Mouse (Mus musculus) heart, embryonic 11.5 days (tissue): Measurements from ENCODE around the gene Cmbl. TPM values are rescaled to one million over a fixed set of nuclear protein-coding genes. Genes with fewer than 3 reads are reported as not detected.

ENCODE experiments used
- ATAC-seq: fragments of 200-750 bp; cut with Nextera tagmentation; replicated peaks from 2 replicates; pipeline ENCODE4 v1.8.0; 2017; ENCODE audit warnings: moderate library complexity; ENCODE audit not compliant: insufficient number of reproducible peaks, low FRiP score, low TSS enrichment
- H3K27ac ChIP-seq: fragments of 300-500 bp; sonication (generic); 2 replicates; pipeline ENCODE4 v1.5.1; 2014; ENCODE audit warnings: mild to moderate bottlenecking, low read depth, low read length
- H3K27me3 ChIP-seq: fragments of 300-500 bp; sonication (generic); 2 replicates; pipeline ENCODE4 v1.6.1; 2014; ENCODE audit warnings: mild to moderate bottlenecking, low read length, mixed read lengths; ENCODE audit not compliant: control insufficient read depth, insufficient read depth
- H3K36me3 ChIP-seq: fragments of 300-500 bp; sonication (generic); 2 replicates; pipeline ENCODE4 v1.6.1; 2014; ENCODE audit warnings: mild to moderate bottlenecking, low read length, moderate library complexity, mixed read lengths; ENCODE audit not compliant: control insufficient read depth, insufficient read depth
- H3K4me1 ChIP-seq: fragments of 300-500 bp; sonication (generic); 2 replicates; pipeline ENCODE4 v1.6.1; 2014; ENCODE audit warnings: low read length; ENCODE audit not compliant: control insufficient read depth, insufficient read depth
- H3K4me2 ChIP-seq: fragments of 300-500 bp; sonication (generic); 2 replicates; pipeline ENCODE4 v1.6.1; 2014; ENCODE audit warnings: mild to moderate bottlenecking, moderate library complexity
- H3K4me3 ChIP-seq: fragments of 300-500 bp; sonication (generic); 2 replicates; pipeline ENCODE4 v1.5.1; 2014; ENCODE audit warnings: low read depth, low read length
- H3K9ac ChIP-seq: fragments of 300-500 bp; sonication (generic); 2 replicates; pipeline ENCODE4 v1.6.1; 2014; ENCODE audit warnings: mild to moderate bottlenecking, low read depth, low read length, moderate library complexity
- H3K9me3 ChIP-seq: fragments of 300-500 bp; sonication (generic); replicated peaks from 2 replicates; pipeline ENCODE4 v1.6.1; 2016; ENCODE audit warnings: low read length; ENCODE audit not compliant: control insufficient read depth
- WGBS: fragments of 180-500 bp; shearing (Covaris S2); extraction: QIAGEN DNeasy Blood & Tissue Kit; methylation state at CpG from one replicate; pipeline ENCODE4 v1.1.7; 2014; ENCODE audit not compliant: insufficient replicate concordance; 5-methylcytosine and 5-hydroxymethylcytosine counted together
- polyA plus RNA-seq: library from polyadenylated mRNA; unstranded; fragments of >200 nt; fragmentation: Nextera tagmentation; extraction: Ambion mirVana; gene quantifications from 2 replicates; pipeline ENCODE4 v1.2.1, GENCODE M21; 2014

Gene Cmbl
- polyA plus RNA-seq, 1 experiment from 2014 or later, result 6.6 TPM

DNA sequence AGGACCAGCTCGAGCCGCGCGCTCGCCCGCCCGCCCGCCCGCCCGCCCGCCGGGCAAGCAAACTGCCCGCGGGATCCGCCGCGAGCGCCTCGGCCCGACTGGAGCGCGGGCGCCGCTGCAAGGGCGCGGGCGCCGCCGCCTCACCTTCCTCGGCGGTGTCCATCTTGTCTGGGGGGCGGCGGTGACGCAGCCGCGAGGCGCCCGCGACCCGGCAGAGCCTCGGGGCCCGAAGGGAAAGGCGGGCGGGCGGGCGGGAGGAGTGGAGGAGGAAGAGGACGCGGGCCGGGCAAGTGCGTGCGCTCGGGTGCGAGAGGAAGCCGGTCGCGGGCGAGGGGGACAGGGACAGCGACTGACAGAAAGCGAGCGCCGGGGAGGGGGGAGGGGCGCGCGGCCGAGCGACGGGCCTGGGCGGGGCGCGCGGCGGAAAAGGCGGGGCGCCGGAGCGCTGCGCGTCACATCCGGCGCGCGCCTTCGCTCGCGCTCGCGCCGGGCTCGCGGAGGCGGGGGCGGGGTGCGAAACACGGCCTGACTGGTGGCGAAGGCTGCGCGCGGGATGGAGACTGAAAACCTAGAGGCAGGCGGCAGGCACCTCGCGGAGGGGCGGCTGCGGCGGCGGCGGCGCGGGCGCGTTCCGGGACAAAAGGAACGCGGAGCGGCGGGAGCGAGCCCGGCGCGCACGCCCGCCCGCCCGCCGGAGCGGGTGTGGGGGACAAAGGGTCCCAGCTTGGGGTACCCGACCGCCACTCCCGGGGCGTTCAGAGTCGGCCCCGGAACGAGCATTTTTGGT, 34.3 kb upstream of the Cmbl start, which contains the start of gene March6:
Gene March6, minus strand, starts transcription at position 395 of the 787 bp plus-strand sequence.
- WGBS, result under 1% methylated on average over 95 of the region's 132 CpGs
- Histone ChIP-seq H3K4me2 (peak within 1 kb of the TSS; percentile 80), H3K4me1 (peaks cover 7% of the 10 kb centered on the region)

DNA sequence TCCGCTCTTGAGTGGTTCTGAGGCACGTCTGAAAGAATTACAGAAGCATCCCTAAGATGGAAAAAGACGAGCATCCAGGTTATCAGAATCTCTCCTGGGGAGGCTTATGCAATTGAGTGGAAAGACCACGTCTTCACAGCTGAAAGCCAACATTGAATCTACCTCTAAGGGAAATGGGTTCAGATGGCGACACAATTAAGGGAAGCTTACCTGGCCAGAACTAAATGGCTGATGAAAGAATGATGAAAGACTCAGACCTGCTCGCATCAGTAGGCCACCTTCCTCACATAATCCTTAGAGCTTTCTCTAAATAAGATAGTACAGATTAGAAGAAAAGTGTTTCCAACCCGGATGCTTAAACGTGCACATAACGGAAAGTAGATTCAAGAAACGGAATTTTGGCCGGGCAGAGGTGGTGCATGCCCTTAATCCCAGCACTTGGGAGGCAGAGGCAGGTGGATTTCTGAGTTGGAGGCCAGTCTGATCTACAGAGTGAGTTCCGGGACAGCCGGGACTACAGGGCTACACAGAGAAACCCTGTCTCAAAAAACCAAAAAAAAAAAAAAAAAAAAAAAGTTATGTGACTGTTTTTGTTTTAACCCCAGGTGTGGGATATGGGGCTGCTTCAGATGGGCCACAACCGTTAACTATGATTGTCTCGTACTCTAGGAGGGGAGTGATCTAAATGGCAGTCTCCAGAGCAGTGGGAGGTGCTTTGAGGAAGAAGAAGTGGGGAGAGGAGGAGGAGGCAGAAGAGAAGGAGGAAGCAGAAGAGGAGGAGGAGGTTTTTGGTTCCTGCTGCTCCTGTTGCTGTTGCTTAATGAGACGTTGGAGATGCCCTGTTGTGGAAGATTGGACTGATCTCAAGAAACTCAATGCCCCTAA, 33.5 kb upstream of the Cmbl start:
- no peaks in the 10 kb centered on the region for H3K36me3 ChIP-seq
- H3K27me3 ChIP-seq, result no peaks in the 10 kb centered on the region
- peak overlapping the region; percentile 65 for H3K4me2 ChIP-seq
- peaks cover 12% of the 10 kb centered on the region for H3K4me1 ChIP-seq
- peak overlapping the region; percentile 95 for H3K9ac ChIP-seq
- H3K27ac ChIP-seq, result peak overlapping the region; percentile 99
- no peaks in the 10 kb centered on the region for H3K9me3 ChIP-seq
- WGBS, result 19% methylated on average over 16 of the region's 16 CpGs
- ATAC-seq, result no peak
- peak overlapping the region; percentile 97 for H3K4me3 ChIP-seq

More for the DNA sequence above, 34.3 kb upstream of the Cmbl start, which contains the start of gene March6:
- Histone ChIP-seq H3K9ac (peak within 1 kb of the TSS; percentile 95), H3K27ac (peak within 1 kb of the TSS; percentile 99), H3K27me3 (no peaks in the 10 kb centered on the region), H3K4me3 (peak within 1 kb of the TSS; percentile 97), H3K9me3 (no peaks in the 10 kb centered on the region), H3K36me3 (no peaks in the 10 kb centered on the region)
- ATAC-seq, result peak; percentile 93

DNA sequence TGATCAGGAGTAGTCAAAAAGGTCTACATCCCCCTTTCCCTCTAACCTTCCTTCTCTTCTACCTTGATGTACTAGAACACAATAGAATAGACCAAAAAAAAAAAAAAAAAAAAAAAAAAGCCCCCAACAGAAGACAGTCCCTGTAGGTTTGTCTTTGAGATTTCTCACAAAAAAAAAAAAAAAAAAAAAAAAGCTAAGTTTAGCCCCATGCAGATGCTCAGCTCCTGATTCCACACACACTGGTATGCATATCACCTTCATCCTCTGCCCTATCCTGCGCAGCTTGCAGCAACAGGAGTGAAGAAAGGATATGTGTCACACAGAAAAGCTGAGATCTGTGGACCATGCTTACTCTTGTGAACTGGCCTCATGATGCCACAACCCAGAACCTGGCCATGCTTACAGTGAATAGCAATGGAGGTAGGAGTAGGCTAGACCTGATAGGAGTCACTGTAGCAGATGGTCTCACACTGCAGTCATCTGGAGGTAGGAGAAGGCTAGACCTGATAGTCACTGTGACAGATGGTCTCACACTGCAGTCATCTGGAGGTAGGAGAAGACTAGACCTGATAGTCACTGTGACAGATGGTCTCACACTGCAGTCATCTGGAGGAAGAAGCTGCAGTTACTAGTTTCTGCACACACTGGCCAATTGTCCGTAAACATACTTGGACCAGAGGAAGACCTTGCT, 32.7 kb upstream of the Cmbl start:
- Histone ChIP-seq H3K27ac (no peak overlapping the region), H3K36me3 (no peaks in the 10 kb centered on the region), H3K4me2 (peak overlapping the region; percentile 65), H3K4me3 (no peak overlapping the region), H3K9ac (no peak overlapping the region), H3K9me3 (no peaks in the 10 kb centered on the region), H3K27me3 (no peaks in the 10 kb centered on the region), H3K4me1 (peaks cover 12% of the 10 kb centered on the region)
- WGBS, result 92% methylated on average over 2 of the region's 2 CpGs
- no peak for ATAC-seq

DNA sequence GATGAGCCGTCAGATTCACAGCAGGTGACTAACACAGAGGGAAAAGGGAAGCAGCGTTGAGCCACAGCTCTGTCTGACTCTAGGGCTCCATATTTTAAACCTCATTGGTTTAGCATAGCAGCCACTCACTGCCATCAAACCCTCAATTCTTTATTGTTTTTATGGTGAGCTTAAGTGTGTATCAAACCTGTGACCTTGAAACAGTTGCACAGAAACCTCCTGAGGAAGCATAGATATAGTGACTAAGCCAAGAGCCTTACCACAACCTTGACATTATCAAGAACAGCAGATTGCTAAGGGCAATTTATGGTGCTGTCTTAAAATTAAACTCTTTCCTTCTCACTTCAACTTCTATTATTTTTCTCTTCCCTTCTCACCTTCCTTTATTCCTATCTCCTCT, 31.7 kb upstream of the Cmbl start:
- peaks cover 12% of the 10 kb centered on the region for H3K4me1 ChIP-seq
- H3K27me3 ChIP-seq, result no peaks in the 10 kb centered on the region
- no peak for ATAC-seq
- H3K4me2 ChIP-seq, result no peak overlapping the region
- no peak overlapping the region for H3K27ac ChIP-seq
- 80% methylated on average over 2 of the region's 2 CpGs for WGBS
- no peak overlapping the region for H3K4me3 ChIP-seq
- no peaks in the 10 kb centered on the region for H3K36me3 ChIP-seq
- H3K9me3 ChIP-seq, result no peaks in the 10 kb centered on the region
- H3K9ac ChIP-seq, result no peak overlapping the region

DNA sequence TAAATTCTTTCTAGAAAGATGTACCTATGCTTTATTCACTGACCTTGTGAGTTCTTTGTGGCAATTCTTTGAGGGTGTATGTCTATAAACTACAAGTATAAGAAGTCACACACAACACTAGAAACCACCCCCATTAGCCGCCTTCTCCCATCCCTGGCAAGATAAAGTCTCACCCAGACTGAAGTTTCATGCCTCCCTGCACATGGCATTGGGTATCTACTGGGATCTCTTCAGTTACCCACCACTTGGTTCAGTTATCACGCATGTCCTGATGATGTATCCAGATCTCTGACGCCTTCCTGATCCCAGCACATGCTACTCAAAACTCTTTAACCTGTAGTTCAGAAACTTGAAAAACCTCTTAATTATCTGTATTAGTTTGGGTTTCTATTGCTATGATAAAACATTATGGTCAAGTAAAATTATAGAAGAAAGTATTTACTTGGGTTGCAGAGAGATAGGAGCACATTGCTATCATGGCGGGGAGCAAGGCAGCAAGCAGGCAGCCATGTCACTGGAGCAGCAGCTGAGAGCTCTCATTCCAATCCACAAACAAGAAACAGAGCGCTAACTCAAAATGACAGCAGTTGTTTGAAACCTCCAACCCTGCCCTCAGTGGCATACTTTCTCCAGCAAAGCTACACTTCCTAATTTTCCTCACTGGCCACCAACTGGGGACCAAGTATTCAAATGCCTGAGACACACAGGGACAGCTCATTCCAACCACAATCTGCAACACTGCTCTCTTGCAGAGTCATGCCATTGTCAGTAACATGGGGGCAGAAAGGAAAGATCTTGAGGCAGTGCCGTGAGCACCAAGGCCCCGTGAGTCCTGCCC, 30.5 kb upstream of the Cmbl start:
- 77% methylated on average over 7 of the region's 7 CpGs for WGBS
- Histone ChIP-seq H3K27ac (no peak overlapping the region), H3K4me3 (no peak overlapping the region), H3K4me1 (peaks cover 5% of the 10 kb centered on the region; the same call in 1 of the 2 replicates), H3K9me3 (no peaks in the 10 kb centered on the region), H3K36me3 (no peaks in the 10 kb centered on the region), H3K9ac (no peak overlapping the region), H3K4me2 (no peak overlapping the region), H3K27me3 (no peaks in the 10 kb centered on the region)
- no peak for ATAC-seq

DNA sequence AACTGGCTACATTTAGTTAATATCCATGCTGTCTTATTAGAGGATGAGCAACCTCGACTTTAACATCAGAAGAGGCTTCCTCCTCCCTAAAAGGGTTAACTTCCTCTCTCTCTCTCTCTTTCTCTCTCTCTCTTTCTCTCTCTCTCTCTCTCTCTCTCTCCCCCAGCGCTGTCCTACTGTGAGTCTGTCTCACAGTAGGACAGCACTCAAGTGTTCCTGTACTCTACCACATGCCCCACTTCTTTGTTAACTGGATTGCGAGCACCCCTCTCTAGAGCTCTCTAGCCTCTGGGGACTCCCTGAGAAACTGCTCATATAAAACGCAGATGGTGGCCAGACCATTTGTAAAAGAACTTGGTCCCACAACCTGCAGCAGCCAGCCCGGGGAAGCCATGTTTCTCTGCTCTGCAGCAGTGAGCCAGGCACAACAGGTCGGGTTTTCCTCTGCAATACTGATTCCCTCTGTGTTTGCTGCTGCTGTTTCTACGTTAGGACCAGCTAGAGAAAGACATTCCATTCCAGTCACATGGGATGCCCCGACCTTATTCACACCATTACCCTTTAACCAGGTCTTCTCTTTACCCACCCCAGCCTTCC, 29.8 kb upstream of the Cmbl start:
- WGBS, result 36% methylated on average over 8 of the region's 8 CpGs
- Histone ChIP-seq H3K27ac (no peak overlapping the region), H3K9ac (no peak overlapping the region), H3K4me3 (no peak overlapping the region), H3K4me1 (peaks cover 5% of the 10 kb centered on the region; the same call in 1 of the 2 replicates), H3K9me3 (no peaks in the 10 kb centered on the region), H3K36me3 (no peaks in the 10 kb centered on the region), H3K4me2 (no peak overlapping the region), H3K27me3 (no peaks in the 10 kb centered on the region)
- ATAC-seq, result no peak

DNA sequence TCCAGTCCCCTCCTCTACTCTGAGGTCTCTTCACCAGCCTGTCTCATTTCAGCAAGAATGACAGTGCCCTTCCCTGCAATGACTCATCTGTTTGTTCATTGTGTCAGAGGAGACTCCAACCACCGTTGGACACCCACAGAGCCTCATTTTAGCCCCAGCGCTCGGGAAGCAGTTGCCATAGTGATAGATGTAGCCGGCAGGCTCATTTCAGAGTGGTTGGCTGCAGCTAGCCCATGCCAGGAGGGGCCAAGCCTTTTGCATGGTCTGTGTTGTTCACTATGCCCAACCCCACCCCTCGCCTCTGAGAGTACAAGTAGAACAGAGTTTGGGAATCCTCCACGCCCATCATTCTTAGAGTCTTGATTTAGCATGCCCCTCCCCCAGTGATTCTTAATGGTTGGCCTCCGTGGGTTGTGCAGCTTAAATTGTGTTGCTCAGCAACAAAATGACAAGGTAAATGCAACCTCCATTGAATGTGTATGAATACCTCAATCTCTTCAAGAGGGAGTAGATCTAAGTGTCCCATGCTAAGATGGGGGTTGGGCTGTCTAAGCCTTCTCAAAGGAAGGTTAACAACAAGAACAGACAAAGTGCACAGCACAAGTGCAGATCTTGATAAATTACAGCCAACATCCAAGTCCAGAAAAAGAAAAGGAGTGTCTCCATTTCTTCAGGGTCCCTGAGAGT, 29.0 kb upstream of the Cmbl start:
- Histone ChIP-seq H3K9me3 (no peaks in the 10 kb centered on the region), H3K4me3 (no peak overlapping the region), H3K4me2 (no peak overlapping the region), H3K27me3 (no peaks in the 10 kb centered on the region), H3K27ac (no peak overlapping the region), H3K9ac (no peak overlapping the region), H3K4me1 (peaks cover 5% of the 10 kb centered on the region; the same call in 1 of the 2 replicates), H3K36me3 (no peaks in the 10 kb centered on the region)
- ATAC-seq, result no peak
- WGBS, result 35% methylated on average over 7 of the region's 7 CpGs
